Mouse (Mus musculus): ENCODE measurements around the gene En1. TPM values are rescaled to one million over a fixed set of nuclear protein-coding genes. Genes with fewer than 3 reads are reported as not detected.

En1 gene
- polyA plus RNA-seq, 1 experiment from 2014 or later, result not detected

DNA sequence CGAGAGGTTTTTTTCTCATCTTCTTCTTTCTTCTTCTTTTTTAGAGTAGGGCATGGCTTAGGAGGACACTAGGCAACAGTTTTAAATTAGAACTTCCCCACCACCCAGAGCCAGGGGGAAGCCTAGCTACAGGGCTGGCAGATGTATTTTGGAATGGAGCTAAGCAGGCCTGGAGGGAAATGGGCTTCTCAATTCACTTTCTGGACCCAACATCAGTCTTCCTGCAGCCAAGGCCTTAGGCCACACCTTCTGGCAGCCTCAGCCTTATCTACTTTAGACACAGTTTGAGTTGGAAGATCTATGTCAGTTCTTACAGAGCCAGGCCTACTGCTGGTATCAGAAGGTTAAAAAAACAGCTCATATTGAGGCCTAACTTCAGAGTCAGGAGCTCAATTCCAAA is 42.5 kb downstream of the En1 start:
- H3K27ac ChIP-seq, result no peak overlapping the region
- ATAC-seq (replicated peaks; ENCODE audit: low FRiP score, low read depth), result no peak
- no peak overlapping the region for H3K4me3 ChIP-seq (replicated peaks; ENCODE audit: low read depth, low read length)
- 67% methylated on average over 1 of the region's 1 CpGs for WGBS
- DNase-seq (ENCODE audit: low spot score), result no peak
- H3K4me1 ChIP-seq (replicated peaks; ENCODE audit: insufficient read depth, low read length), result peaks cover 5% of the 10 kb centered on the region; the same call in 1 of the 2 replicates
- no peaks in the 10 kb centered on the region for H3K36me3 ChIP-seq (ENCODE audit: insufficient read depth, low read length)
- no peaks in the 10 kb centered on the region for H3K27me3 ChIP-seq (ENCODE audit: insufficient read depth, low read length)
- H3K4me2 ChIP-seq (ENCODE audit: low read length), result no peak overlapping the region
- H3K9me3 ChIP-seq (replicated peaks; ENCODE audit: low read length), result no peaks in the 10 kb centered on the region
- no peak overlapping the region for H3K9ac ChIP-seq (ENCODE audit: low read depth, low read length)
- TF ChIP-seq CTCF (IDR thresholded peaks at IDR 0.05; ENCODE audit: low read depth), result no peak

DNA sequence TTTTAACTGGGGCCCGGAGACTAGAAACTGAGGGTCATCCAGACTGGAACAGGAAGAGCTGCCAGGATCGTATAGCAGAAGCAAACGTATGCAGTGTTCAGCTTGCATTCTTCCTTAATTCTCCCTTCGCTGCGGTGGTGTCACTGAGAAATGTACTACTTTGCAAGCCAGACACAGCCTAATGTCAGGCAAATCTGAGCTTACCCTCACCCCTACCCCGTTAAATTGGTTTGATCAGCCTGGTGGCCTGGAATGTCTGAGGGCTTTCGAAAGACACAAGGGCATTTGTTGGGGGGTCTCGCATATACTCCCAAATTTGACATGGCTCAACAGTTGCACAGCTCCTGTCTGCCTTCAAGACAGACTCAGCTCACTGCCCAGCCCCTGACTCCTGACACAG is 47.9 kb downstream of the En1 start:
- Histone ChIP-seq H3K27me3 (ENCODE audit: insufficient read depth, low read length) (no peaks in the 10 kb centered on the region), H3K9ac (ENCODE audit: low read depth, low read length) (no peak overlapping the region), H3K4me1 (replicated peaks; ENCODE audit: insufficient read depth, low read length) (no peaks in the 10 kb centered on the region), H3K4me3 (replicated peaks; ENCODE audit: low read depth, low read length) (no peak overlapping the region), H3K36me3 (ENCODE audit: insufficient read depth, low read length) (no peaks in the 10 kb centered on the region), H3K4me2 (ENCODE audit: low read length) (no peak overlapping the region), H3K9me3 (replicated peaks; ENCODE audit: low read length) (no peaks in the 10 kb centered on the region), H3K27ac (no peak overlapping the region)
- no peak for ATAC-seq (replicated peaks; ENCODE audit: low FRiP score, low read depth)
- DNase-seq (ENCODE audit: low spot score), result no peak
- TF ChIP-seq CTCF (IDR thresholded peaks at IDR 0.05; ENCODE audit: low read depth), result no peak
- 59% methylated on average over 8 of the region's 8 CpGs for WGBS

DNA sequence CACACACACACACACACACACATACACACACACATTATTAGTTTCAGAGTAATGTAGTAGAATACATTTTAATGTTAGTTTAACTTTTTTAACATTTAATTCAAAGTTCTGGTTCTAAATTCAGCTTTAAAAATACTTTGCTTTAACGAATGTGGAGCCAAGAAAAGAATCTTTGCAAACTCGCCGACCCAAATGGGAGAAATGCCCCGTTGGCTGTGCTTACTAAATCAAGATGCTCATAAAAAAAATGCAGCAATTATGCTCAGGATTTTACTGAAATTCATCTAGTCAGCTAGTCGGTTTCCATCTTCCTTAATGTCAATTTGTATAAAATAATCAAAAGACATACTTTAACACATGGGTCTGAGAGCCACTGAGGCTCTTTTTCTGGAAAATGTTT is 49.8 kb downstream of the En1 start:
- 68% methylated on average over 5 of the region's 5 CpGs for WGBS

DNA sequence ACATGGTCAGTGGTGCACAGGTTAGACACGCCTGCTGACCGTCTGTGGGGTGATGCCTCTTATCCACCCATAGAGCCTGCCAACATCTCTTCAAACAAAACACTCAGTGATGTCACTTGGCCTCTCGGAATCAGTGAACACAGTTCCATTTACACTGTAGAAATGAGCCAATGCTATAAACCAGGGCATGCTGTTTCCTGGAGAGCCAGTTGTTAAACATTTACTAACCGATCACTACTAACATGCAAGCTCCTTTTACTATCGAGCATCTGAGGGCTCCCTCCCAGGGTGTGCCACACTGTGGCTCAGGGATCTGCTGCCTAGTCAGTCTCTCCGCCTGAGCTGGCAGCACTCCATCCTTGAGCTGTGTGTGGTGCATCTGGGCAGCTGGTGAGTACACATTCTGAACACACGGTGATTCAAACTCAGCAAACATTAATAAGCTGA is 52.8 kb downstream of the En1 start:
- Histone ChIP-seq H3K36me3 (ENCODE audit: insufficient read depth, low read length) (no peaks in the 10 kb centered on the region), H3K27ac (no peak overlapping the region), H3K9ac (ENCODE audit: low read depth, low read length) (no peak overlapping the region), H3K4me2 (ENCODE audit: low read length) (no peak overlapping the region), H3K9me3 (replicated peaks; ENCODE audit: low read length) (no peaks in the 10 kb centered on the region; the same call in 1 of the 2 replicates), H3K4me1 (replicated peaks; ENCODE audit: insufficient read depth, low read length) (no peaks in the 10 kb centered on the region), H3K27me3 (ENCODE audit: insufficient read depth, low read length) (no peaks in the 10 kb centered on the region), H3K4me3 (replicated peaks; ENCODE audit: low read depth, low read length) (no peak overlapping the region)
- peak; percentile 89 for ATAC-seq (replicated peaks; ENCODE audit: low FRiP score, low read depth)
- DNase-seq (ENCODE audit: low spot score), result peak; percentile 33
- no peak for TF ChIP-seq CTCF (IDR thresholded peaks at IDR 0.05; ENCODE audit: low read depth)
- WGBS, result 57% methylated on average over 7 of the region's 7 CpGs

More for the DNA sequence above, 49.8 kb downstream of the En1 start:
- Histone ChIP-seq H3K4me3 (replicated peaks; ENCODE audit: low read depth, low read length) (no peak overlapping the region), H3K4me1 (replicated peaks; ENCODE audit: insufficient read depth, low read length) (no peaks in the 10 kb centered on the region), H3K4me2 (ENCODE audit: low read length) (no peak overlapping the region), H3K36me3 (ENCODE audit: insufficient read depth, low read length) (no peaks in the 10 kb centered on the region), H3K27ac (no peak overlapping the region), H3K9ac (ENCODE audit: low read depth, low read length) (no peak overlapping the region), H3K9me3 (replicated peaks; ENCODE audit: low read length) (no peaks in the 10 kb centered on the region), H3K27me3 (ENCODE audit: insufficient read depth, low read length) (no peaks in the 10 kb centered on the region)
- no peak for ATAC-seq (replicated peaks; ENCODE audit: low FRiP score, low read depth)
- DNase-seq (ENCODE audit: low spot score), result no peak
- no peak for TF ChIP-seq CTCF (IDR thresholded peaks at IDR 0.05; ENCODE audit: low read depth)

Other genes with a start within 250 kb of the En1 start
- gene Marco, start 97.4 kb upstream of the En1 start, polyA plus RNA-seq (2015; fragmentation: Nextera tagmentation; extraction: Ambion mirVana), result 0.09 TPM in 1 of 2 replicates, not detected in the other